Mouse (Mus musculus): ENCODE results near the gene Fndc1.

The Fndc1 gene

GRCm38 (mm10) chr17:7690271-7690670, 136.8 kb downstream of the Fndc1 start:
- ATAC-seq (ENCODE audit: low TSS enrichment): no peak
